Mouse (Mus musculus) G1E (cell line): ENCODE results near the gene Dusp5.

ENCODE experiments used
- CTCF ChIP-seq: IDR thresholded peaks from 2 replicates; pipeline ENCODE4 v1.5.1; 2012; ENCODE audit warnings: low read depth, low read length, inconsistent platforms, mixed read lengths
- GATA1 ChIP-seq: IDR thresholded peaks from 2 replicates; pipeline ENCODE4 v1.6.1; 2012; ENCODE audit warnings: borderline replicate concordance, low read length, inconsistent platforms, mixed read lengths
- GATA2 ChIP-seq: IDR thresholded peaks from 2 replicates; pipeline ENCODE4 v1.6.1; 2012; ENCODE audit warnings: low read depth, low read length, inconsistent platforms, borderline replicate concordance
- TAL1 ChIP-seq: conservative IDR thresholded peaks from 2 replicates; pipeline ENCODE4 v1.6.1; 2012; ENCODE audit warnings: low read depth, low read length, inconsistent platforms, mixed read lengths

- TF ChIP-seq GATA1: no peak
- TF ChIP-seq CTCF: no peak
- TF ChIP-seq TAL1: no peak
- TF ChIP-seq GATA2: no peak
Observed at GRCm38 (mm10) chr19:53552216-53552786, 23.4 kb downstream of the Dusp5 start.
